Mouse (Mus musculus): Measurements from ENCODE around the gene Itprid2. TPM values are rescaled to one million over a fixed set of nuclear protein-coding genes. Genes with fewer than 3 reads are reported as not detected.
"Not testable (repeated sequence)": the region's sequence is repeated elsewhere in the genome, so short reads cannot be mapped to it uniquely, and the experiment has no call there.

Gene Itprid2
- 3.1 and 3.8 TPM in 2 replicates for polyA plus RNA-seq (2015; fragmentation: Nextera tagmentation; extraction: Ambion mirVana)

GRCm38 (mm10) chr2:79634528-79635400 lies at the start of gene Itprid2:
Gene Itprid2, plus strand, starts transcription at chr2:79635352.
- H3K27ac ChIP-seq (replicated peaks), result peak within 1 kb of the TSS; percentile 77
- H3K4me1 ChIP-seq (replicated peaks), result peaks cover 20% of the 10 kb centered on the region
- no peaks in the 10 kb centered on the region for H3K9me3 ChIP-seq (replicated peaks)
- ATAC-seq (ENCODE audit: insufficient read depth), result peak; percentile 99
- no peaks in the 10 kb centered on the region for H3K36me3 ChIP-seq (replicated peaks)
- WGBS (ENCODE audit: insufficient replicate concordance), result 2% methylated on average over 46 of the region's 46 CpGs
- H3K9ac ChIP-seq, result peak within 1 kb of the TSS; percentile 76
- no peaks in the 10 kb centered on the region for H3K27me3 ChIP-seq
- H3K4me3 ChIP-seq (replicated peaks), result peak within 1 kb of the TSS; percentile 71
- H3K4me2 ChIP-seq, result peak within 1 kb of the TSS; percentile 98

GRCm38 (mm10) chr2:79596177-79596576 lies 39.0 kb upstream of the Itprid2 start:
- Histone ChIP-seq H3K27ac (replicated peaks) (no peak overlapping the region), H3K36me3 (replicated peaks) (no peaks in the 10 kb centered on the region), H3K9ac (no peak overlapping the region), H3K4me2 (no peak overlapping the region), H3K4me1 (replicated peaks) (no peaks in the 10 kb centered on the region), H3K4me3 (replicated peaks) (no peak overlapping the region), H3K9me3 (replicated peaks) (no peaks in the 10 kb centered on the region), H3K27me3 (no peaks in the 10 kb centered on the region)
- ATAC-seq (ENCODE audit: insufficient read depth), result no peak
- 88% methylated on average over 2 of the region's 2 CpGs for WGBS (ENCODE audit: insufficient replicate concordance)

GRCm38 (mm10) chr2:79597090-79597489 lies 38.1 kb upstream of the Itprid2 start:
- Histone ChIP-seq H3K4me2 (no peak overlapping the region), H3K27me3 (no peaks in the 10 kb centered on the region), H3K9me3 (replicated peaks) (no peaks in the 10 kb centered on the region), H3K27ac (replicated peaks) (no peak overlapping the region), H3K36me3 (replicated peaks) (no peaks in the 10 kb centered on the region), H3K9ac (no peak overlapping the region), H3K4me3 (replicated peaks) (no peak overlapping the region), H3K4me1 (replicated peaks) (no peaks in the 10 kb centered on the region; the same call in 1 of the 2 replicates)
- ATAC-seq (ENCODE audit: insufficient read depth), result no peak

GRCm38 (mm10) chr2:79601109-79601508 lies 34.0 kb upstream of the Itprid2 start:
- H3K4me3 ChIP-seq (replicated peaks); H3K9ac ChIP-seq; H3K27me3 ChIP-seq; H3K4me2 ChIP-seq; H3K27ac ChIP-seq (replicated peaks); H3K9me3 ChIP-seq (replicated peaks); H3K4me1 ChIP-seq (replicated peaks); ATAC-seq (ENCODE audit: insufficient read depth); H3K36me3 ChIP-seq (replicated peaks): not testable (repeated sequence)
- 19% methylated on average over 2 of the region's 2 CpGs for WGBS (ENCODE audit: insufficient replicate concordance)

- H3K36me3 ChIP-seq (replicated peaks), result no peaks in the 10 kb centered on the region
- no peaks in the 10 kb centered on the region for H3K9me3 ChIP-seq (replicated peaks)
- H3K4me3 ChIP-seq (replicated peaks), result no peak overlapping the region
- H3K9ac ChIP-seq, result no peak overlapping the region
- H3K27me3 ChIP-seq, result no peaks in the 10 kb centered on the region
- no peaks in the 10 kb centered on the region; the same call in 1 of the 2 replicates for H3K4me1 ChIP-seq (replicated peaks)
- ATAC-seq (ENCODE audit: insufficient read depth), result no peak
- 23% methylated on average over 4 of the region's 4 CpGs for WGBS (ENCODE audit: insufficient replicate concordance)
- no peak overlapping the region for H3K4me2 ChIP-seq
- H3K27ac ChIP-seq (replicated peaks), result no peak overlapping the region
Measured at GRCm38 (mm10) chr2:79601691-79602116, 33.4 kb upstream of the Itprid2 start.

GRCm38 (mm10) chr2:79602306-79602705 lies 32.8 kb upstream of the Itprid2 start:
- no peak overlapping the region for H3K9ac ChIP-seq
- no peaks in the 10 kb centered on the region for H3K27me3 ChIP-seq
- no peak overlapping the region for H3K27ac ChIP-seq (replicated peaks)
- ATAC-seq (ENCODE audit: insufficient read depth), result no peak
- 61% methylated on average over 6 of the region's 6 CpGs for WGBS (ENCODE audit: insufficient replicate concordance)
- H3K4me3 ChIP-seq (replicated peaks), result no peak overlapping the region
- H3K4me2 ChIP-seq, result no peak overlapping the region
- H3K4me1 ChIP-seq (replicated peaks), result no peaks in the 10 kb centered on the region; the same call in 1 of the 2 replicates
- no peaks in the 10 kb centered on the region for H3K36me3 ChIP-seq (replicated peaks)
- H3K9me3 ChIP-seq (replicated peaks), result no peaks in the 10 kb centered on the region

GRCm38 (mm10) chr2:79603363-79603762 lies 31.8 kb upstream of the Itprid2 start:
- H3K4me2 ChIP-seq, result no peak overlapping the region
- H3K27ac ChIP-seq (replicated peaks), result no peak overlapping the region
- no peaks in the 10 kb centered on the region for H3K9me3 ChIP-seq (replicated peaks)
- no peaks in the 10 kb centered on the region for H3K36me3 ChIP-seq (replicated peaks)
- H3K27me3 ChIP-seq, result no peaks in the 10 kb centered on the region
- no peaks in the 10 kb centered on the region; the same call in 1 of the 2 replicates for H3K4me1 ChIP-seq (replicated peaks)
- WGBS (ENCODE audit: insufficient replicate concordance), result 63% methylated on average over 4 of the region's 4 CpGs
- no peak for ATAC-seq (ENCODE audit: insufficient read depth)
- H3K4me3 ChIP-seq (replicated peaks), result no peak overlapping the region
- H3K9ac ChIP-seq, result no peak overlapping the region

GRCm38 (mm10) chr2:79606033-79606432 lies 29.1 kb upstream of the Itprid2 start:
- H3K4me1 ChIP-seq (replicated peaks), result no peaks in the 10 kb centered on the region; the same call in 1 of the 2 replicates
- H3K9me3 ChIP-seq (replicated peaks), result no peaks in the 10 kb centered on the region
- no peak overlapping the region for H3K4me3 ChIP-seq (replicated peaks)
- no peak overlapping the region for H3K4me2 ChIP-seq
- H3K9ac ChIP-seq, result no peak overlapping the region
- no peaks in the 10 kb centered on the region for H3K27me3 ChIP-seq
- whole genome bisulfite sequencing (ENCODE audit: insufficient replicate concordance), result 33% methylated on average over 2 of the region's 2 CpGs
- no peak overlapping the region for H3K27ac ChIP-seq (replicated peaks)
- no peaks in the 10 kb centered on the region for H3K36me3 ChIP-seq (replicated peaks)
- no peak for ATAC-seq (ENCODE audit: insufficient read depth)

- WGBS (ENCODE audit: insufficient replicate concordance), result 27% methylated on average over 2 of the region's 2 CpGs
- Histone ChIP-seq H3K9me3 (replicated peaks) (no peaks in the 10 kb centered on the region), H3K27me3 (no peaks in the 10 kb centered on the region), H3K4me2 (no peak overlapping the region), H3K4me3 (replicated peaks) (no peak overlapping the region), H3K4me1 (replicated peaks) (no peaks in the 10 kb centered on the region), H3K36me3 (replicated peaks) (no peaks in the 10 kb centered on the region), H3K27ac (replicated peaks) (no peak overlapping the region), H3K9ac (no peak overlapping the region)
- ATAC-seq (ENCODE audit: insufficient read depth), result no peak
Measured at GRCm38 (mm10) chr2:79607181-79607580, 28.0 kb upstream of the Itprid2 start.

- Histone ChIP-seq H3K9me3 (replicated peaks) (no peaks in the 10 kb centered on the region), H3K4me2 (no peak overlapping the region), H3K4me3 (replicated peaks) (no peak overlapping the region), H3K36me3 (replicated peaks) (no peaks in the 10 kb centered on the region), H3K27me3 (no peaks in the 10 kb centered on the region), H3K4me1 (replicated peaks) (no peaks in the 10 kb centered on the region), H3K27ac (replicated peaks) (no peak overlapping the region), H3K9ac (no peak overlapping the region)
- no peak for ATAC-seq (ENCODE audit: insufficient read depth)
- WGBS (ENCODE audit: insufficient replicate concordance), result 67% methylated on average over 8 of the region's 8 CpGs
Measured at GRCm38 (mm10) chr2:79608301-79609074, 26.7 kb upstream of the Itprid2 start.

- no peaks in the 10 kb centered on the region for H3K36me3 ChIP-seq (replicated peaks)
- no peaks in the 10 kb centered on the region for H3K4me1 ChIP-seq (replicated peaks)
- no peak overlapping the region for H3K4me2 ChIP-seq
- H3K27ac ChIP-seq (replicated peaks), result no peak overlapping the region
- no peak for ATAC-seq (ENCODE audit: insufficient read depth)
- 26% methylated on average over 3 of the region's 3 CpGs for WGBS (ENCODE audit: insufficient replicate concordance)
- H3K9me3 ChIP-seq (replicated peaks), result no peaks in the 10 kb centered on the region
- no peak overlapping the region for H3K4me3 ChIP-seq (replicated peaks)
- H3K9ac ChIP-seq, result no peak overlapping the region
- no peaks in the 10 kb centered on the region for H3K27me3 ChIP-seq
Measured at GRCm38 (mm10) chr2:79610894-79611293, 24.3 kb upstream of the Itprid2 start.
